Mouse (Mus musculus) myocyte (in vitro differentiated cells): ENCODE data around the gene Eif4a2.
"Not testable (repeated sequence)": the region's sequence is repeated elsewhere in the genome, so short reads cannot be mapped to it uniquely, and the experiment has no call there.

Experiments
- E2F4 ChIP-seq: IDR thresholded peaks from one replicate; pipeline ENCODE4 v1.6.1; 2011; ENCODE audit warnings: mild to moderate bottlenecking, control low read depth, moderate library complexity; ENCODE audit not compliant: insufficient read depth
- MAX ChIP-seq: IDR thresholded peaks from one replicate; pipeline ENCODE4 v1.6.1; 2011; ENCODE audit warnings: low read depth, mild to moderate bottlenecking, control low read depth
- MYOD1 ChIP-seq, 3 experiments: IDR thresholded peaks; one replicate each; pipeline ENCODE4 v1.6.1; 2011; ENCODE audit warnings: control low read depth in 2 of 3, low read depth in 2 of 3, mild to moderate bottlenecking in 2 of 3, moderate library complexity in 1 of 3; ENCODE audit not compliant: insufficient read length in 2 of 3, control insufficient read depth in 1 of 3
- MYOG ChIP-seq, 3 experiments: IDR thresholded peaks; one replicate each; pipeline ENCODE4 v1.6.1; 2011; ENCODE audit warnings: control low read depth in 2 of 3, low read depth in 2 of 3, mild to moderate bottlenecking in 2 of 3; ENCODE audit not compliant: insufficient read length in 2 of 3, control insufficient read depth in 1 of 3, insufficient read depth in 1 of 3
- POLR2A ChIP-seq: IDR thresholded peaks from one replicate; pipeline ENCODE4 v1.6.1; 2011; ENCODE audit warnings: low read depth, mild to moderate bottlenecking, control low read depth, moderate library complexity; ENCODE audit not compliant: insufficient read length
- POLR2AphosphoS2 ChIP-seq: IDR thresholded peaks from one replicate; pipeline ENCODE4 v1.6.1; 2011; ENCODE audit warnings: low read depth, control low read depth; ENCODE audit not compliant: insufficient read length
- REST ChIP-seq: IDR thresholded peaks from one replicate; pipeline ENCODE4 v1.6.1; 2011; ENCODE audit warnings: mild to moderate bottlenecking, control low read depth, moderate library complexity; ENCODE audit not compliant: insufficient read depth, insufficient read length
- SRF ChIP-seq: IDR thresholded peaks from one replicate; pipeline ENCODE4 v1.6.1; 2011; ENCODE audit warnings: low read depth; ENCODE audit not compliant: control insufficient read depth, insufficient read length
- TCF12 ChIP-seq: IDR thresholded peaks from one replicate; pipeline ENCODE4 v1.6.1; 2011; ENCODE audit warnings: mild to moderate bottlenecking, control low read depth; ENCODE audit not compliant: poor library complexity, insufficient read depth, severe bottlenecking
- USF1 ChIP-seq: IDR thresholded peaks from one replicate; pipeline ENCODE4 v1.6.1; 2011; ENCODE audit warnings: low read depth, mild to moderate bottlenecking, control low read depth, moderate library complexity

GRCm38 (mm10) chr16:23077516-23077915 lies 29.7 kb upstream of the Eif4a2 start:
- TF ChIP-seq POLR2A; MAX; POLR2AphosphoS2; MYOD1 (IDR thresholded peaks at IDR 0.05; ENCODE audit: control insufficient read depth in 1 of 3, insufficient read length in 2 of 3, low read depth in 2 of 3); USF1; E2F4; REST; TCF12; MYOG (IDR thresholded peaks at IDR 0.05; ENCODE audit: control insufficient read depth in 1 of 3, insufficient read depth in 1 of 3, insufficient read length in 2 of 3, low read depth in 2 of 3); SRF: not testable (repeated sequence)
